8 mouse cellular contexts compared by ENCODE assay signal in the genomic region with DNA sequence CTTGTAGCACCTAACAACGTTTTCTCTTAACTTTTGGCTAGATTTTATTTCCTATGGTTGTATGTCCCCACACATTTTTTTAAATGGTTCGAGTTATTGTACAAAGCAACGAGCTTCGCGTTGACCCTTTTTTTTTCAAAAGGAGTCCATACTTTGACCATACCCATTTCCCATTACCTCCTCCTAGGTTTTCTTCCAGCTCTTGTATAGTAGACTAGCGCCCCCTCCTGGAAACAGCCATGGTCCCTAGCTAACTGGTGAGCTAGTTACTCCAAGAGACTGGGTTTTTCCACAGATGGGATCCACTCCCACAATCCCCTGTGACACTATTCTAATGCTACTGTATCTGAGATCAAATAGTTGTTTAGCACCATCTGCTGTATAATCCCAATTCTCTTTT.
A peak's percentile ranks its signal among the peaks of the same experiment; 100 is the strongest.
DNase-seq lines count a peak whose midpoint lies in the region.

No protein-coding gene starts in this region.

- peak; percentile 4 to 5 for DNase-seq in cerebellum, postnatal 36 days
- DNase-seq in cerebellum, adult 8-10 months, result no peak
- DNase-seq in urinary bladder, postnatal 36 days (ENCODE audit: low spot score in 2 of 2), result peak; percentile 26 to 38
- no peak for DNase-seq in urinary bladder, postnatal 10 days (ENCODE audit: low spot score)
- DNase-seq in frontal cortex, postnatal 25 days (ENCODE audit: low spot score in 2 of 2), result peak; percentile 6 to 15
- DNase-seq in layer of hippocampus, postnatal 14 days (ENCODE audit: low spot score in 2 of 2), result peak; percentile 28 to 65
- peak; percentile 38 for DNase-seq in retina, embryonic 14.5 days (ENCODE audit: low spot score)
- DNase-seq in Muller cell, postnatal 12 days (ENCODE audit: inconsistent ontology term), result no peak

Comparison
In these comparisons a context has a peak if more than half of its experiments do, and no peak if none do; other contexts are left out.
1. DNase-seq: peak in cerebellum, postnatal 36 days (2 of 2), urinary bladder, postnatal 36 days (2 of 2), frontal cortex, postnatal 25 days (2 of 2), layer of hippocampus, postnatal 14 days (2 of 2) and retina, embryonic 14.5 days (single experiment); none in cerebellum, adult 8-10 months (single experiment), urinary bladder, postnatal 10 days (single experiment) and Muller cell, postnatal 12 days (single experiment).